Mouse (Mus musculus) lung, postnatal 25 days (tissue): ENCODE results near the gene Znrf2.

Source experiments
- DNase-seq: peaks from one replicate; pipeline ENCODE4 v3.0.0; 2022; ENCODE audit warnings: low spot score

Gene Znrf2

DNA sequence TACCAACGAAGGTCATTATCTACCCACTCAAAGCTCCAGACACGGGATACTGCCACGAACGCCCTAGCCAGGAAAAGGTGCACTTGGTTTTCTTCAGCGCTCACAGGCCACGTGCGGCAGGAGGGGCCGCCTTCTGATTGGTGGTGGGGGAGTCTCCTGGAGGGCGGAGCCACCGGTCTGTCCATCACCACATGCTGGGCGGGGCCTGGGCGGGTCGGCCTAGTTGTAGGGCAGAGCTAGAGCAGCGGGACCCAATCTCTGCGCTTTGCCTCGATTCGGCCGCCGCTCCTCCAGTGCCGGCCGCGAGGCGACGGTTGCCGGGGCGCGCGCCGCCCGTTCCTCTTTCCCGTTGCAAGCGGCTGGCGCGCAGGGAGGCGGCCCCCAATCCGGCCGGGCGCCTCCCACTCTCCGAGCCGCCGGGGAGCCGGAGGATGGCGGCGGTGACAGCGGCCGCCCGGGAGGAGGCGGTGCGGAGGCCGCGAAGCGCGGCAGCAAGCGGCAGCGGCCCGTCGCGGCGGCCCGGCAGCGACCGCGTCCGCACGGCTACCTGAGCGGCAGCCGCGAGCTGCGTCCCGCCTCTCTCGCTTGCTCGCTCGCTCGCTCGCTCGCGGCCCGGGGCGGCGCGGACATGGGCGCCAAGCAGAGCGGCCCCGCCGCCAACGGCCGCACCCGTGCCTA lies at the start of gene Znrf2:
TSS of gene Znrf2 (plus strand) at position 529 of the 678 bp plus-strand sequence.
- peak; percentile 95 for DNase-seq

DNA sequence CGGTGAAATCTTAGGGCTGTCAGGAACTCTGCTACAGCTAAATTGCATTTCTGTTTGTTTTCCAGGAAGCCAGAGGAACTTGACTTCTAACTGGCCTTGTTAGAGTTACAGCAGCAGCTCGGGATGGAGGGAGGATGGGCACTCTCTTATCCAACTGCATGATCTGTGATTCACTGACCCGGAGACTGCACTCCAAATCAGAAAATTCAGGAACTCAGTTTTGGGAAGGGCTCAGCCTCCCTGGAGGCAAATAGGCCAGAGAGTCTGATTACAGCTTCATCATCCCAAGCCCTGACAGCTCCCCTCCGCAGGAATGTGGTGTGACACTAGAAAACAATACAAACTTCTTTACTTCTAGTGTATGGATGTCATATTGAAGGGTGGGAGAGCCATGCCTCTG lies 49.0 kb upstream of the Znrf2 start:
- DNase-seq = no peak

DNA sequence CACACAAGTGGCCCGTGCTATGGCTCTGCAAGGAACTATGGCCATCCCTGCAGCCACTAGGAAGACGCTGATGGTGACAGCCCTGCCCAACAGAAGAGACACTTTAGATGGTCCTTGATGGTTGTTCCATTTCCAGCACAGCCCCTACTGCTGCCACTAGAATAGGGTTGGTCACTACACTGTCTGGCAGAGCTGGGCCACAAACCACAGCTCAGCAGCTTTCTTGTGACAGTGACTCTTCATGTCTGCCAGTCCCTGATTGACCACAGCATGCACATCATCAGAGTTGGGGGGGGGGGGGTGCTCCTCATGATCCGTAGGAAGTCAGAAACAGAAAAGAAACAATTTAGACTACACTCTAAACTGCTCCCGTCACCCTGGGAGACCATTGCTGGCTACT lies 46.0 kb upstream of the Znrf2 start:
- no peak for DNase-seq

DNA sequence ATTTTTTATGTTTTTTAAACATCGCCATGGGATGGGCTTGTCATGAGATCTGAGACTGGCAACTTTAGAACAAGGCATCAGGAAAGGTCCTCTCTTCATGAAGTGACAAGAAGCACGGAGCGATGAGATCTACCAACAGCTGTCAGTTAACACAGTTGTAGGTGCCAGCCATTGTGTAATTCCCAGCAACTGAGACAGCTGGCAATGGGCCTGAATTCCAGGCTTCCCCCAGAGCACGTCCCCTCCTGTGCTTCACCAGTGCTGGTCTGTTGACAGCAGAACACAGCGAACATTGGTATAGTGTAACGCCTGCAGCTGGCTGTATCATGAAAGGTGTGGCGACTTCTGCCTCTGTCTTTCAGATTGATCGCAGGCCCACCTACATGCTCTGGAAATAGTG lies 45.5 kb upstream of the Znrf2 start:
- peak; percentile 54 for DNase-seq

DNA sequence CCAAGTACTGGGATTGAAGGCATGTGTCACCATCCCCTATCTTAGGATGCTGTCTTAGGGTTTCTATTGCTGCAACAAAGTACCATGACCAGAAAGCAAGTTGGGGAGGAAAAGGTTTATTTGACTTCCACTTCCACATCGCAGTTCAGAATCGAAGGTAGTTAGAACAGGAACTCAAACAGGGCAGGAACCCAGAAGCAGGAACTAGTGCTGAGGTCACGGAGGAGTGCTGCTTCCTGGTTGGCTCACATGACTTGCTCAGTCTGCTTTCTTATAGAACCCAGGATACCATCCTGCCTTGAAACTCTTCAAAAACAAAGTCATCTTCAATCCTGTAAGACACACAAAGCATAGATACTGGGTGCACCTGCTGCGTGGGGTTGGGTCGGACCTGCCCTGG lies 44.6 kb upstream of the Znrf2 start:
- no peak for DNase-seq

DNA sequence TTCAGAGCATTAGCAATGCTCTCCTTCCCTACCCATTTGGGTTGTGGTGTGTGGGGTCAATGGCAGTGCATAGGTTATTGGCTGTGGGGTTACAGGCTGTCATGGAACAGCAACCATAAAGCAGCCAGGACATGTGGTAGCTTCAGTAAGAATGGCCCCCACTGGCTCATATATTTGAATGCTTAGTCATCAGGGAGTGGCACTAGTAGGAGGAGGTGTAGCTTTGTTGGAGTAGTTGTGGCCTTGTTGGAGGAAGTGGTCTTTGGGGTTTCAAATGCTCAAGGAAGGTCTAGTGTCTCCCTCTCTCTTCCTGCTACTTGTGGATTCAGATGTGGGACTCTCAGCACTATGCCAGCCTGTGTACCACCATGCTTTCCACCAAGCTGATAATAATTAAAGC lies 41.0 kb upstream of the Znrf2 start:
- no peak for DNase-seq

DNA sequence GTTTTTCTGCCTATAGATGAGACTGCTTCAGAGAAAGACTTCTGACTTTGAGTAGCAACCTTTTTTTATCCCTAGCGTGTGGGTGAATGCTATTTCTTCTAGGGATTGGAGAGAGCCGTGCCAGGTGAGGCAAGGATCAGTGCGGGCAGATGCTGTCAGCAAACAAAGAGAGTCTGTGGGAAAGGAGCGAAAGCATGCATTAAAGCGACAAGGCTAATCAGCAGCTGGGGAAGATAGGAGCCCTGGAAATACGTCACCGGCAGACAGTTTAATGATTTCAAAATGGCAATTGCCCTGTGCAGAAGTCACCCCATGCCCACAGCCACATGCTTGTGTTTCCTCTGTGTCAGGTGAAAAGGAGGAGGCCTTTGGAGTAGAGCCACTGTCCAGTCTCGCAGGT lies 39.1 kb upstream of the Znrf2 start:
- no peak for DNase-seq

DNA sequence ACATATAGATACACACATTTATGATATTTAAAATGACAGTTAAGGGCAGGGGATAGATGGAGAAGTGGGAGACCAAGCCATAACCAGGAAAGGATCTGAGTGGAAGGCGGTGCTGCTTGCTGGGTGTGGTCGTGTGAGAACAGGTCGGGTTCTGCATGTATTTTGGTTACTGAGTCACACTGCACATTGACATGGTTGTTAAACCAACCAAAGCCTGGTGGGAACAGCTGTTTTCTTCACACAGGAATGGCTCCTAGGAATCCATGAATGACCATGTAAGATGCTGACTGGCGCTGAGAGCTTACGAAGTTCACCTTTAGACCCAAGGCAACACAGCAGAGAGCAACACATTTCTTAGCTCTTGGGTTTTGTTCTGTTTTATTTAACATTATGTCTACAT lies 36.7 kb upstream of the Znrf2 start:
- DNase-seq = no peak

DNA sequence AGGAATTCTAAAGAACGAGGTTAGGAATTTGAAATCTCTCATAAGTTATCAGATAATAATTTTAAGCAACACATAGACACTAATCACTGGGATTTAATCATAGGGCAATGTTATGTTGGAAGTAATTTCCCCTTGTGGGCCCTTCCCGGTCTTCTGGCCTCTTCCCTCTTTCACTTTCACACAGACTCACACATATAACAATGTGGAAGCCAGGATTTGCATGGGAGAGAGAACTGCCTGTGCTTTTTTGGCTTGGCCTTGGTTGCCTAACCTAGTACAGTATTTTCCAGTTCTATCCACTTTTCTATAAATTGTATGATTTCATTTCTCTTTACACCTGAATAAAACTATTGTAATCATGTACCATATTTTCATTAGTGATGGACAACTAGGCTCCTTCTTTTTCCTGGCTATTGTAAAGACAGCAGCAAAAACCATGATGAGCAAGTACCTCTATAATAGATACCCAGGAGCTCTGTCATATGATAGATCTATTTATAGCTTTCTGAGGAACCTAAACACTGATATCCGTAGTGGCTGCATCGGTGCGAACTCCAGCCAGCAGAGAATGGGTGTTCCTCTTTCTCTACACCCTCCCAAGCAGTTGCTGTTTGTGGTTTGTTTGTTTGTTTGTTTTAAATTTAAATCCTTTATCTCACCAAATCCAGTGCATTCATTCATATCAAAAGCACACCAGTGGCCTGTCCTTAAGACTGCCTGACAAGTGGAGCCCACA lies 36.0 kb upstream of the Znrf2 start:
- no peak for DNase-seq

DNA sequence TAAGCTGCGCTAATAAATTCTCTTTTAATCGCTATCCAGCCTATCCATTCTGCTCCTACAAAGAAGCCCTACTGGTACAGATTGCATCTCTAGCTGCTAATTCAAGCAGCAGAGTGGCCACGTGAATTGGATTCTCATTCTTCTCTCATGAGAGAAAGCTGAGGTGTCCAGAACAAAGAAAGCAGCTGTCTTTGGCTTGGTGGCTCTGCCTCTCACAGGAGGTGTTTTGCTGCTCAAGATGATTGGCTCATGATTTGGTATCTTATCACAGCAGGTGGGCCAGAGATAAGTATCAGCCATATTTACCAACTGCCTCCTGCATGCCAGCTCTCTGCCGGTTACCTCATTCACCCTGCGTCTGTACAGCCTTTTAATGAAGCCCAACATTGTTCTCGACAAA lies 34.8 kb upstream of the Znrf2 start:
- DNase-seq = no peak

DNA sequence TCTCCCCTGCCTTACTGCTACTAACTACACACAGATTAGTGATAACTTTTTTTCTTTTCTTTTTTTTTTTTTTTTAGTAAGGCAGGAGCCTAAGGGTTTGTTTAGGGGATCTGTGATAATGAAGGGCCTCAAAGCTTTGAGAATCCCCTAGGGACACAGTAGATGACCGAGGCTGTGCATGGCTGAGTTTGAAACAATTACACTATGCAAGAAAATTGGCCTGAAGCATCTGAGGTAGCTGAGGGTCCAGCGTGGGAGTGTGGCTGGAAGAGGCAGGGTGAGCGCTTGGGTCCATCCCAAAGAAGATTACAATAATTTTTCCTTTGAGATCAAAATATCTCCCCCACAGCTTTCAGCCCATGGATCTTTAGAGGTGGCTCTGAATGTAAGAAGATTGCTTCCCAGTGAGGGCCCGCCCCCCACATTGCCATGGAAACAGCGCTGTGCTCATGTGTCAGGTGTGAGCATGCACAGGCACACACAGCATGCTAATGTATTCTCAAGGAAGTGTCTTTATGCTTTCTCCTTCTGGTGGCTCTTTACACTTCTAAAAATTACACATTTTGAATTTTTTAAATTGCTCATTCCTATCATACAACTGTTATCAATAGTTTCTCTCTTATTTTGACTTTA lies 31.5 kb upstream of the Znrf2 start:
- DNase-seq = no peak

DNA sequence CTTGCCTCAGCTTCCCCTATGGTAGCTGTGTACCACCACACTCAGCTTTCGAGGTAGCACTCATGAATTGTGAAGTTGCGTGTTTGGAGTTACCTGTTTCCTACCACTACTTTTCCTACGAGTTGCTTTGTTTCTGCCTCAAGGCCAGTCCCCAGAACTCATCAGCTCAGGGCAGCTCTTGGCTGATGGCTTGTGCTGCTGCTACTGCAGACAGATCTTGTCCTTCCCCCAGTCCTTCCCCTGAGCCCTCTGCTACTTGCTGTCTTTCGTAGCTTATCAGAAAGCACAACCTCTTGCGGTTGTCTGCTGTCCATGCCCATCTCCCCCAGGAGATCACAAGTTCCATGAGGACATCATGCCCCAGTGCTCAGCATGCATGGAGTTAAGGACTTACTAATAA lies 29.9 kb upstream of the Znrf2 start:
- DNase-seq = no peak

DNA sequence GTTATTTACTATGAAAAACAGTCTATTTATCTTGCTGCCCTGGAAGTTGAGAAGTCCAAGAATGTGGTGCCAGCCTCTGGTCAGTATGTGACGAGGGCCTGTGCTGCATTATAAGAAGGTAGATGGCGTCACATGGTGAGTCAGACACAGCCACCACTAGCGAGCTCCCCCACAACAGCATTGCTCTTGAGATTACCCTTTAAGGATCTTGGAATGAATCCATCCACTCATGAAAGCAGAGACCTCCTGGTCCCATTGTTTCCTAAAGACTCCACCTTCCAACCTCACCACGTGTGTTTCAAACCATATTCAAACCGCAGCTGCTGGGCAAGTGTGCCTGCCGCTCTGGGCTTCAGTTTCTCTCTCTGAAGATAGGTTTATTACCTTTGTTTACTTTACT lies 28.2 kb upstream of the Znrf2 start:
- no peak for DNase-seq

DNA sequence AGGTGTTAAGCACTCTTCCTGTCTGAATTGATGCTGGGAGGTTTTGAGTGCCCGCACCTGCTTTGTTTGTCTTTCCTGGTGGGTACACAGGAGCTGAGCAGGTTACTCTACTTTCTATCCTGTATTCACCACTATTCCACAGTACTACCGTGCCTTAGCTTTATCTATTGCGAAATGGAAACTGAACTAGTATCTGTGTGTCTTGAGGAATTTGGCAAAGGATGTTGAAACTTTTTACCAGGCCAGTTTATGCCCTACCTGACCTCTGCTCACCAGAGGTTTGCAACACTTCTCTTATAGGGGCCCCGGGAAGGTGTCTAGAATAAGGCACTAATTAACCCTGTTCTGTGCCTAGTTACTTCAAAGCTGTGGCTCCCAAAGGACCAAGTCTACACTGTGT lies 27.6 kb upstream of the Znrf2 start:
- DNase-seq = no peak

DNA sequence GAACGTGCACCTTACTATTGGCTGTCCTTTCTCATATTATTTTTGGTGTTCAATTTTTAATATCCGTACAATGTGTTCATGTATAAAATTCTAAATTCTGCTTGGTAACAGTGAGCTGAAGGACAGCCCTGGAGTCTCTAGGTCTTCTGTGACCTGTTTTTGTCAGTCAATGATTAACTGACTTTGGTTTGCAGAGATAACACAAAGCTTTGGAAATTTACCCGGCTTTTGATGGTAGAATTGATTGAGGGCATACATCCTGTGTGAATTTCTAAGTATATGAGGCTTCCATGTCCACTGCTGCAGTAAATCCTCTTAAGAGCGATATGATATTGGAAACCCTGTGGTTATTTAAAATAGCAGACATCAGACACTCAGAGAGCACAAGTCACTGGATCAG lies 26.6 kb upstream of the Znrf2 start:
- no peak for DNase-seq

DNA sequence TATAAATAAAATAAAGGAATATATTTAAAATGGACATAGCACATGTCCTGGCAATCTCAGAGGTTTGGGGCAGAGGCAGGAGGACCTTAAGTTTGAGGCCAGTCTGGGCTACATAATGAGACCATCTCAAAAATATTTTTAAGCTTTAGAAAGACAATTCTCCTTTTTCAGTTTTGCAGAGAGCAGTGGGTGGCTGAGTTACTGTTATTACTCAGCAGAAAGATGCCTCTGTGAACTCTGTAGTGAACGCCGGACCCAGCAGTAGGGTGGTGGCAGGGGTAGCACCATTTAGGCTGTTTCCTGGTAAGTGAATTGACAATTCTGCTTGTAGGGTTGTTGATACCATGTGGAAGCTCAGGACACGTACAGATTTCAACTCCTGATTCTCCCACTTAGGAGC lies 22.9 kb upstream of the Znrf2 start:
- no peak for DNase-seq

DNA sequence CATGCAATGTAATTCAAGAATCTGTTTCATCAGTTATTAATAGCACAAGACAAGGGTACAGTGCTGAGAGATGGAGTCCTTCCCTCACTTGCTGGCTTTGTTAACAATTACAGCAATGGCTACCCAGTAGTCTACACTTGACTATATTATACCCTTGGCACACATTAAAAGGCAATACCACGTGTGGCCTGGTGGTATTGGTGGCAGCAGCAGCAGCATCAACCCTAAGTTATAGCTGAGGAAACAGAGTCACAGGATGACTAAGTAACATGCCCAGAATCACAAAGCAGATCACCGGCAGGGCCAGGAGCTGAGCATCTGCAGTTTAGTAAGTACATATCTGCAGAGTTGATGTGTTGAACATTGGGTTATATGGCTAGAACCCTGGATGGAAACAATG lies 22.3 kb upstream of the Znrf2 start:
- DNase-seq = no peak

DNA sequence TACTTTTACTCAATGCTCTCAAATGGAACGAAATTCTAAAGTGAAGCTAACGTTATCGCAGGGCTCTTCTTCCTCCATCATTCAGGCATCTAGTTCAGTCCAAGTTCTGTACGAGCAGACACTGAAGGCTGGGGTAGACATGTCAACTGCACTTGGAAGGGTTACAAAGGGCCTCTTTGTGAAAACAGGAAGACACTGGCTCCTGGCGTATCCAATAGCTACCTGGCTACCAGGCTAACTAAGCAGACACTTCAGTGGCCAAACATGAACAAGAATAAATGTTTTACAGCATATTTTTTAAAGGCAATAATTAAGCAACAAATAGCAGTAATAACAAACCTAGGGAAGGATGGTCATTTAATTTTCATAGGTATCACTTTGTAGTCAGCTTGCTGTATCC lies 21.7 kb upstream of the Znrf2 start:
- no peak for DNase-seq

DNA sequence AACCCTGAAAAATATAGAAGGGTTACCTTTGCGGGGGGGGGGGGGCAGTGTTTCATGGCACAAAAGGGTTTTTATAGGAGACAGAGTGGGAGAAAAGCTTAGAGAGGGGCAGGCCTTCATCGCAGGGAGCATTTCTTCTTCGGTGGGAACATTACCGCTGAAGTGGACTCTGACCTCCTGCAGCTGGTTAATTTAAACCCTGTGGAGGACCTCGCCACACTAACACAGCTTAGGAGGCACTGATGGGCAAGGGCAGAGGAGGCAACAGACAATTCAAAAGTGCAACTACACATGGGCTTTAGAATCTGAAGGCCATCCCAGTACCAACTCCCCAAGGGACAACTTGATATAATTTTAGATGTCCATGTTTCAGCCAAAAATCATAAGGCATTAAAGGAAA lies 20.7 kb upstream of the Znrf2 start:
- no peak for DNase-seq

DNA sequence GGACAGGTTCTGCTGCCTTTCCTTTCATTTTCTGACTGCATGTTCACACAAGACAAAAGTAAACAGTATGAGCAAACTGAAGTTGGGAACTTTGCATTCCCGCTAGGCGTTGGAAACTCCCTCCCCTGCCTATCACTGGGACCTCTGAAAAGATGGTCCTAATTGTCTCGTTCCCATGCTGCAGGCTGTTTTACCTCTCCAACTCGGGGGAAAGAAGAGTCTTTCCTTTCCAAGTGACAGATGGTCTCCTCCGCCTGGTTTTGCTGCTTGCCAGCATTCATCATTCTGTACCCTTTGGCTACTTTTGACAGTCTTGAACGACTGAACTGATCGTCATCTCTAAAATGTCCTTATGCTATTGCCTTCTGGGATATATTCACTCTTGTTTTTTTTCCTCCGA lies 14.4 kb upstream of the Znrf2 start:
- no peak for DNase-seq

DNA sequence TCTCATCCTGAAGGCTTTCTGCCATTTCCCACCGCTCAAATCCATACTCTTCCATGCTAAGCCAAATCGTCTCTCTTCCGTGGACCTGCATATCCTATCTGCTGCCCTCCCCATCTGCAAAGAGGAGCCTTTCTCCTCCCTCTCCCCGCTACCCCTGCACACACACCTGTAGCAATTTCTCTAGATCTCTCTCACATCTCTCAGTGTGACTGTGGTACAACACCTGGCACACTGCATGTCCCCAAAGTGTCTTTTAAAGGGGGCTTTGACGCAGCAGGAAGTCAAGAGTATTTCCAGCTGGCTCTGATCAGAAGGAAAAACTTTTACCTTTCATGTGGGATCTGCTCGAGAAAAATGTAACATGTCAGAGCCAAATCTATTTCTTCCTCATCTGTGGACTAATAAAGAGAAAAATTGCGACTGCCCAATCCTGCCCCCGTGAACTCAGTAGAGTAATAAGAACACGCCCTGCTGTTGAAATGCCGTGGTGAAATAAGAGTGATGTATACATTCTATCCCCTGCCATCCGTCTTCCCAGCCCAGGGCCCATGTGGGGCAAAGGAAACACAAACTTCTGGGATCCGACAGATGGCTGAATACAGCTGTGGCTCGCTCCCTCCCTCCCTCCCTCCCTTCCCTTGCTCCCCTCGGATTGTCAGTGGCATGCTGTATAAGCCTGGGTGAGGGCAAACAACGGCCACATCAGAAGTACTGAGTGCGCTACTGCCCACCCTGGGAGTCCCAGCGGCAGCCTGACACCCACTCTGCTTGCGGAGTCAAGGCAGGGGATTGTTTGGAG lies 12.5 kb upstream of the Znrf2 start:
- DNase-seq = no peak

DNA sequence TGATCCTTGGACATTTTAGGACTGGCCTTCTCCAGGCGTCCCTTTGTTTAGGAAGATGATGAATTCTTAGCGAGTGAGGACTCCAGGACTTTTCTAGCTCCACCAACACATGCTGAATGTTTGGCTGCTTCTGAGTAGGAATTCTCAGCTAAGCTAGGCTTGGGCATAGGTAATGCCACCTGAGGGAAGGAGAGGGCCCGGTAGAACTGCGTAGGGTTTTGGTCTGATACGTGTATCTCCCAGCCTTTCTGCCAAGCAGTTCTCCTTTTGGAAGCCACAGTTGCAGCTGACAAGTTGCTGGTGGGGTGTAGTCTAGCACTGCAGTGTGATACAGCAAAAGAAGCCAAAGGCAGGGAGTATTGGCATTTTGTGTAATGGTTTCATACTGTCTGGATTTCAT lies 10.9 kb upstream of the Znrf2 start:
- DNase-seq = no peak
